Mouse (Mus musculus) testis, adult 2 months (tissue): ENCODE measurements around the gene Lrp5. TPM values are rescaled to one million over a fixed set of nuclear protein-coding genes. Genes with fewer than 3 reads are reported as not detected.

Source experiments
- H3K27ac ChIP-seq: fragments of 200-500 bp; 2 replicates; pipeline ENCODE4 v1.5.1; 2012; ENCODE audit warnings: low read depth, low read length; ENCODE audit not compliant: control insufficient read depth, insufficient read depth
- H3K27me3 ChIP-seq: fragments of 200-500 bp; 2 replicates; pipeline ENCODE4 v1.6.1; 2012; ENCODE audit warnings: mild to moderate bottlenecking, low read length, moderate library complexity; ENCODE audit not compliant: control insufficient read depth, insufficient read depth
- H3K36me3 ChIP-seq: fragments of 200-500 bp; 2 replicates; pipeline ENCODE4 v1.6.1; 2012; ENCODE audit warnings: mild to moderate bottlenecking, low read length; ENCODE audit not compliant: control insufficient read depth, insufficient read depth
- H3K4me1 ChIP-seq: fragments of 200-500 bp; 2 replicates; pipeline ENCODE4 v1.6.1; 2012; ENCODE audit warnings: low read length; ENCODE audit not compliant: control insufficient read depth, insufficient read depth
- H3K4me3 ChIP-seq: fragments of 200-500 bp; 2 replicates; pipeline ENCODE4 v1.5.1; 2012; ENCODE audit warnings: low read depth, mild to moderate bottlenecking, low read length, moderate library complexity, mixed read lengths; ENCODE audit not compliant: control insufficient read depth
- CTCF ChIP-seq: fragments of 200-500 bp; IDR thresholded peaks from 2 replicates; pipeline ENCODE4 v1.5.1; 2012; ENCODE audit warnings: low read depth, mild to moderate bottlenecking, inconsistent platforms, low read length, moderate library complexity; ENCODE audit not compliant: control insufficient read depth, insufficient read depth, insufficient replicate concordance
- POLR2A ChIP-seq: fragments of 200-500 bp; IDR thresholded peaks from 2 replicates; pipeline ENCODE4 v1.6.1; 2012; ENCODE audit warnings: low read depth, mild to moderate bottlenecking, inconsistent platforms, low read length, moderate library complexity; ENCODE audit not compliant: control insufficient read depth
- polyA plus RNA-seq: library from polyadenylated mRNA; depleted of rRNA; stranded (reverse); fragments of >200 nt; gene quantifications from 2 replicates; pipeline ENCODE4 v1.2.3, GENCODE M21; 2012

Lrp5 gene
- polyA plus RNA-seq, 1 experiment: 24.9 TPM

DNA sequence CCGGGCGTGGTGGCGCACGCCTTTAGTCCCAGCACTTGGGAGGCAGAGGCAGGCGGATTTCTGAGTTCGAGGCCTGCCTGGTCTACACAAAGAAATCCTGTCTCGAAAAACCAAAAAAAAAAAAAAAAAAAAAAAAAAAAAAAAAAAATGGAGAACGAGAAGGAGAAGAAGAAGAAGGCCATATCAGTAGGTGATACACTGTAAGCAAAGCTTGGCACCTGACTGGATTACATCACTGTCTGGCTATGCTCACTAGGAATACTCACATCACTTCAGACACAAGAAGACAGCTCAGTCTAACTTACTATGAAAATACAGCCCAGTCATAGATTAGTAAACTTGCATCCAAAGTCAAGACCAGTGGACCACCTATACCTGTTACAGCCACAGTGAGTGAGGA lies 131.6 kb downstream of the Lrp5 start:
- Histone ChIP-seq H3K4me1 (no peaks in the 10 kb centered on the region), H3K27ac (no peak overlapping the region), H3K36me3 (no peaks in the 10 kb centered on the region), H3K4me3 (no peak overlapping the region), H3K27me3 (no peaks in the 10 kb centered on the region)
- TF ChIP-seq CTCF (no peak), POLR2A (no peak)

DNA sequence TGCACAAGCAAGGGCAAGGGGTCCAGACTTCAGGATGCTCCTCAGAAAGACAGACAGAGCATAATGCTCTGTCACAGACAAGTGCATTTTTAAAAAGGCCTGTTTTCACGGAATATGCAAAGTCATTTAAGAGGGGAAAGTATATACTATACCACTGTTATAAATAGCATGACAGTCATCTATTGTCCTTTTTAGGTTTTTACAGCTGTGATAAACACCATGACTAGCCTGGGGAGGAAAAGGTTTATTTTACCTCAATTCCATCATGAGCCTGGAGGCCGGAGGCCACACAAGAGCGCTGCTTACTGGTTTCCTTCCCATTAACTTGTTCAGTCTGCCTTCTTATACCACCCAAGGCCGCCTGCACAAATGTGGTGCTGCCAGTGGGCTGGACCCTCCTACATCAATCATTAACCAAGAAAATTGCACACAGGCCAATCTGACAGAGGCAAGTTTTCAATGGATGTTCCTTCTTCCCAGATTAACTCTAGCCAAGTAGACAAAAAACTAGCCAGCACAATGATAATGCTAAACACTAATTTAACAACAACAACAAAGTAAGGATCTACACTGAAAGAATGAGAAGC lies 134.7 kb downstream of the Lrp5 start:
- H3K4me3 ChIP-seq: no peak overlapping the region
- no peak overlapping the region for H3K27ac ChIP-seq
- no peaks in the 10 kb centered on the region for H3K27me3 ChIP-seq
- no peak for TF ChIP-seq POLR2A
- TF ChIP-seq CTCF: no peak
- H3K36me3 ChIP-seq: no peaks in the 10 kb centered on the region; the same call in 1 of the 2 replicates
- H3K4me1 ChIP-seq: no peaks in the 10 kb centered on the region

DNA sequence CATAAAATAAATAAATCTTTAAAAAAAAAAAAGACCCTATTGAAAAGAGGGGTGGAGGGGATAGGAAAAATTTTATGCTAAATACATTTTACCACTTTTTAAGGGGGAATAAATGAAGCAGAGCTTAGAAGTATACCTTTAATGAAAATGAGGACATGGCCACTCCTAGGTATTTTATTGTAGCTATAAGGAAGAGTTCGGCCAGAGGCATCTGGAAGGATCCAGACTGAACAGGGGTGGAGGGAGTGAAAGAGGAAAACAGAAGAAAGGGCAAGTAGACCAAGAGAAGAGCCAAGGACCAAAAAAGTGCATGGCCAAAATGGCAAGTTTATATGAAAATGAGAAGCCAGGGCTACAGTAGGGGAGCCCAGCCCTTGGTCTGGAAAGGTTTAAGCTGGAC lies 136.3 kb downstream of the Lrp5 start:
- TF ChIP-seq POLR2A (no peak), CTCF (no peak)
- H3K36me3 ChIP-seq: no peaks in the 10 kb centered on the region; the same call in 1 of the 2 replicates

GRCm38 (mm10) chr19:3549263-3549662 lies 137.1 kb downstream of the Lrp5 start:
- Histone ChIP-seq H3K36me3 (no peaks in the 10 kb centered on the region; the same call in 1 of the 2 replicates), H3K4me1 (no peaks in the 10 kb centered on the region), H3K27ac (no peak overlapping the region), H3K4me3 (no peak overlapping the region), H3K27me3 (no peaks in the 10 kb centered on the region)
- TF ChIP-seq CTCF (no peak), POLR2A (no peak)

More for the DNA sequence above, 136.3 kb downstream of the Lrp5 start:
- H3K4me1 ChIP-seq: no peaks in the 10 kb centered on the region
- no peak overlapping the region for H3K27ac ChIP-seq
- no peak overlapping the region for H3K4me3 ChIP-seq
- no peaks in the 10 kb centered on the region for H3K27me3 ChIP-seq

- TF ChIP-seq POLR2A: no peak
- TF ChIP-seq CTCF: no peak
Observed at GRCm38 (mm10) chr19:3548311-3548710, 138.1 kb downstream of the Lrp5 start.

DNA sequence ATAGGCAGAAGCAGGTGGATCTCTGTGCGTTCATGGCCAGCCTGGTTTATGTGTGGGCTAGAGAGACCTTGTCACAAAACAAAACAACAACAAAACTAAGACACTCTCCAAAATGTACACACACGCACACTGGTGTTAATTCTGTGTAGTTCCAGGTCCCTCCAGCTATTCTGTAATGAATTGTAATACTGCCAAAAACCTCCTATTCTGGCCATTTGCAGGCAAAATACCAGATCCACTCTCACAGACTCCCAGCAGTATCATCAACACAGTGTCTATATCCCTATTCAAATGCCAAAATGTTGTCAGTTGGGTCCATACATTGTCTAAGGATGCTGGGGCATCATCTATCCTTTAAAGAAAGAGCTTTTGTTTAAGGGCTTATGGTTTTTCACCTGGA lies 141.4 kb downstream of the Lrp5 start:
- Histone ChIP-seq H3K36me3 (peaks cover 2% of the 10 kb centered on the region), H3K4me3 (no peak overlapping the region), H3K4me1 (no peaks in the 10 kb centered on the region), H3K27me3 (no peaks in the 10 kb centered on the region), H3K27ac (no peak overlapping the region)
- TF ChIP-seq CTCF (no peak), POLR2A (no peak)

More at GRCm38 (mm10) chr19:3548311-3548710, 138.1 kb downstream of the Lrp5 start:
- Histone ChIP-seq H3K36me3 (peaks cover 2% of the 10 kb centered on the region), H3K4me3 (no peak overlapping the region), H3K27me3 (no peaks in the 10 kb centered on the region), H3K27ac (no peak overlapping the region), H3K4me1 (no peaks in the 10 kb centered on the region)

GRCm38 (mm10) chr19:3542591-3542990 lies 143.8 kb downstream of the Lrp5 start:
- no peak overlapping the region for H3K27ac ChIP-seq
- no peaks in the 10 kb centered on the region for H3K27me3 ChIP-seq
- peaks cover 2% of the 10 kb centered on the region for H3K36me3 ChIP-seq
- TF ChIP-seq POLR2A (no peak), CTCF (no peak)
- H3K4me3 ChIP-seq: no peak overlapping the region
- H3K4me1 ChIP-seq: no peaks in the 10 kb centered on the region

GRCm38 (mm10) chr19:3540997-3541396 lies 145.4 kb downstream of the Lrp5 start:
- Histone ChIP-seq H3K27me3 (no peaks in the 10 kb centered on the region), H3K27ac (no peak overlapping the region), H3K4me1 (no peaks in the 10 kb centered on the region), H3K36me3 (peaks cover 2% of the 10 kb centered on the region), H3K4me3 (no peak overlapping the region)
- TF ChIP-seq POLR2A (no peak), CTCF (no peak)
